Mouse (Mus musculus): ENCODE measurements at regions not wholly inside any gene's neighbourhood (a gene's known extent, or its start where the extent isn't known, plus 50 kb on each side); places are given as distances from the start of the nearest gene placed in this dataset.

DNA sequence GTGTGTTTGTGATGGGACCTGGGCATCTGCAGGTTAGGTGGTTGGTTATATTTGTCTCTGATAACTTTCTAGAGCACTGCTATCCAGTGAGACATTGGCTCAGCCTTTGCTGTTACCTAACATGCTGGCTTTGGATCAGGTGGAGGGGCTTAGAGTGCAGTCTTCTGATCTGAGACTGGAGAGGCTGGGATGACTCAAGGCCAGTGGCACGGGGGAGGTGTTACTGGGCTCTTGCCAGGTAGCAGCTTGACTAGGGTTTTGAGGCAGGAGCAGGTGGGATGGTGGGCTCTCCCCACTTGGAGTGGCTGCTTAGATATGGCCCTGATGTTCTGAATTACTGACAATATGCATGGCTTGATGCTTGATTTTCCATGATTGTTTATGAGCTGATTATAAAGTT, 236.0 kb downstream of the Zfp704 start:
- DNase-seq (ENCODE audit: low read depth, low spot score) = no peak

DNA sequence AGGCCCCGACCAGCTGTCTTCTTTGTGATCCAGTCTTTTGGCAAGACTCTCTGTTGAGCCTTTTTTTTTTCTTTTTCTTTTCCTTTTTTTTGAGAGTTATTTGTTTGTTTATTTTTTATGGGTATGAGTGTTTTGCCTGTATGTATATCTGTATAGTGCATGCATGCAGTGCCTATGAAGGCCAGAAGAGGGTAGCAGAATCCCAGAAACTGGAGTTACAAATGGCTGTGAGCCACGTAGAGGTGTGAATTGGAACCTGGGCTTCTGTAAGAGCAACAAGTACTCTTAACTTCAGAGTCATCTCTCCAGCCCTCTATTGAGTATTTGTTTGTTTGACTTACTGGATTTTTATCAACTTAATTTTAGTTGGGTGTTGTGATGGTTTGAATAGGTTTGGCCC, 239.8 kb downstream of the Zfp704 start:
- no peak for DNase-seq (ENCODE audit: low read depth, low spot score)

DNA sequence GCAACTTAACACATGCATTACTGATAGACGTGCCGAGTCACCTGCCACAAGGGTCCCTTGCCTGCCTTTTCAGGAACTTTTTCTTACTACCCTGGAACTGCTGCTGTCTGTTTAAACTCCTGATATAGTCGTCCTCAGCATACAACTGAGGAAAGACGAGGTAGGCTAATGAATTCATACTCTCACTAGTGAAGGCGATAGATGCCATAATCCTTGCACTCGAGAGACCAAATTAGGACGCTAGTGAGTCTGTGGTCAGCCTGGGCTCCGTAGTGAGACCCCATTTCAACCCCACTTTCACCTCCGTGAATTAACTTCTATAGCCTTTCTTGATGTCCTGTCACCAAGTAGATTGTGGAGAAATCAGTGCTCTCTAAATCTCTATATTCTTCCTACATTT, 244.1 kb downstream of the Zfp704 start:
- DNase-seq (ENCODE audit: low read depth, low spot score) = no peak

DNA sequence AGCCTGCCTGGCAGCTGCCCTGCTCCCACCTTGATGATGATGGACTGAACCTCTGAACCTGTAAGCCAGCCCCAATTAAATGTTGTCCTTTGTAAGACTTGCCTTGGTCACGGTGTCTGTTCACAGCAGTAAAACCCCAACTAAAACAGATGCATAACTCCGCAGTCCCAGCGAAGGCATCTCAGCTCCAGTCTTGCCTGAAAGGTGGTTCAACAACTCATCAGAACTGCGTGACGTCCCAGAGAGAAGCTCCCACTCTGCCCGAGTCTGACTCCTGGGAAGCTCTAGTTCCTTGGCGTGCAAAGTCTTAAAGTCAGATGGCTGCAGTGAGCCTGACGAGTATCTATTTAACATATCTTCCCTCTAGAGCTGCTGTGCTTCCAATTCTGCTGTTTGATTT, 250.7 kb downstream of the Zfp704 start:
- no peak for DNase-seq (ENCODE audit: low read depth, low spot score)

DNA sequence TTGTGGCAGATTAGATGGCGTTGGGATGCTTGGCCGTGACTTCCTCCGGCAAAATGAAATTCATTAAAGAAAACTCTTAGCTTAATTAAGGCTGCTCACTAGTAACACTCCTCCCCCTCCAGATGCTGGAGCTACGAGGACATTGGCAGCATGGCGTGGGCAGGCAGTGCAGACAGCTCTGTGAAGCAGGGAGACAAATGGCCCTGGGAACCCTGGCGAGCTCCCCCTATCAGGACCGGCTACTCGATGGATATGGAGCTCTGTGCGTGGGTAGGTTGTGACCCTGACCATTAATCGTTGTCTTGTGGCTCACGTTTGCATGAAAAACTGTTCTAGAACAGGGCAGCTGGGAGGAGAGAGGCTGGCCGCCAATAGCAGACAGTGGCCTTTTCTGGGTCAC, 251.8 kb downstream of the Zfp704 start:
- no peak for DNase-seq (ENCODE audit: low read depth, low spot score)

DNA sequence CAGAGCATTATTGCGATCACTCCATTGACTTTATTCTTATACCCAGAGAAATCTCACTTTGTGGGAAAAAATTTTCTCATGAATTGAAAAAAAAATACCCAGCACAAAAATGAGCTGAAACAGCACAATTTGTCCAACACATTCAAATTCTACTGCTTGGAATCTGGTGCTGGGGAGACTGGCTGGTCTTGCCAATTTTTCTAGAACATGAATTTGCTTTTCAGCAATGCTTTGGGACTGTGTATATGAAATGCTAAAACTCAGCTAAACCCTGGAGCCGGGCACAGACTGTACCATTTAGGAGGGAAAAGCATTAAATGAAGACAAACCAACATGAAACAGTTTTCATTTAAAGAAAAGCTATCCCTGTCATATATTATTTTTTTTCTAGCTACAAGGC, 252.2 kb downstream of the Zfp704 start:
- no peak for DNase-seq (ENCODE audit: low read depth, low spot score)

DNA sequence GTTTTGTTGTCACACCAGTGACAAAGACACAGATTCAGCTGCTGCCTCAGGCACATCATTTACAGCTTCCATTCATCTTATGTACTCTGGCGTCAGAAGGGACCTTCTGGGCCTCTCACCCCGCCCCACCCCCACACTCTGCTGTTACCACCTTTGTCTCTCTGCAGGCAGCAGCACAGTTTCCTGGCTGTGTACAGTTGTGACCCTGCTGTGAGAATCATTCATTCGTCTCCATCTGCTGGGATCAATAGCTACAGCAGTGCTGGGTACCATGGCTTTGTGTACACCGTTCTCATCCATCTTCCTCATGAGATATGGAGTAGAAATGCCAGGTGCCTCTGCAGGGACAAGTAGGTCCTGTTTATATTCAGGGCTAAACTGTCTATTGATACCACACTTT, 254.0 kb downstream of the Zfp704 start:
- no peak for DNase-seq (ENCODE audit: low read depth, low spot score)

DNA sequence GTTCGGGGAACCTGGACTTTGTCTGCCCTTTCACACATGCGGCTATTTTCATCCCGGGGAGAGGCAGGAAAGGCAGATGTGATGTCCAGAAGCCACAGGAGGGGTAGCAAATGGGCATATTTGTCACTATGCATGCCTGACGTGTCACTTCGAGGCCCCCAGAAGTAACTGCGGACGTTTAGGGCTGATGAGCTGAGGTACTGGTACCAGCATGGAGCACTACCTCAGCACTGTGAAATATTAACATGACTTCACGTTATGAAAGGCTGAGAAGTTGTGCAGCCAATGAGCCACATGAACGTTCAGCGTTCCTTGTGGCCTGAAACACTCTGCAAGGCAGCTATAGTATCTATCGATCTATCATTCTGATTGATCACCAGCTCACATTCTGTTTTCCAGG, 255.1 kb downstream of the Zfp704 start:
- DNase-seq (ENCODE audit: low read depth, low spot score) = no peak

DNA sequence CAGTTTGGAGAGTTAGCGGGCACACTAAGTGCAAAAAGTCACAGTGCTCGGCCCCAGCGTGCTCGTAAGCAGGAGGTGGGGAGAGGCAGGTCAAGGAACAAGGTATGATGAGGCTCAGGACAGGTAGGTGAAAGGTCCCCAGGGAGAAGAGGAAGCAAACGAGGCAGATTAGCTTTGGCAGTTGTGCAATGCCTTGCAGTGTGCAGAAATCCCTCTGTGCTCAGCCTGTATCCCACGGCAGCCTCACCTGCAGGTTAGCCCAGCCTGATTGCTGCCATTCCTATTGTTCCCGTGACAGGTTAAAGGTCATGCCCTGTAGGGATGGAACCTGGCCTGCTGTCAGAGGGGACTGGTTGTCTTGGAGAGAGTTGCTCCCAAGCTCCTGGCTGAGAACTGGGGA, 257.6 kb downstream of the Zfp704 start:
- no peak for DNase-seq (ENCODE audit: low read depth, low spot score)

DNA sequence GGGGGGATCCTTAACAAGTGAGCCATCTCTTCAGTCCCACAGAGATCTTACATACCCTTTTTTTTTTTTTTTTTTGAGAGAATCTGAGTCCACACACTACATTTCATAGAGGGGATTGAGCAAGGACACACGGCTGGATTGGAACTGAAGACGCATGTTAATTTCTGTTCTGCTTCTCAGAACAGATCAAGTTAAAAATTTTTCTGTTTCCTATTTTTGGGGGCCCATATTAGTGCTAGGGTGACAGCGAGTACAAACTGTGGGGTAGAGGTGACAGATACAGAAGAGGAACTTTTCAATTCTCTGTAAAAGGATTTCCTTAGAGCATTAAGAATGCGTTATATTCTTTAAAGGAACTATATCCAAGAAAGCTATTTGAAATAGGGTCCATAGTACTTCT, 260.1 kb downstream of the Zfp704 start:
- DNase-seq (ENCODE audit: low read depth, low spot score) = no peak

DNA sequence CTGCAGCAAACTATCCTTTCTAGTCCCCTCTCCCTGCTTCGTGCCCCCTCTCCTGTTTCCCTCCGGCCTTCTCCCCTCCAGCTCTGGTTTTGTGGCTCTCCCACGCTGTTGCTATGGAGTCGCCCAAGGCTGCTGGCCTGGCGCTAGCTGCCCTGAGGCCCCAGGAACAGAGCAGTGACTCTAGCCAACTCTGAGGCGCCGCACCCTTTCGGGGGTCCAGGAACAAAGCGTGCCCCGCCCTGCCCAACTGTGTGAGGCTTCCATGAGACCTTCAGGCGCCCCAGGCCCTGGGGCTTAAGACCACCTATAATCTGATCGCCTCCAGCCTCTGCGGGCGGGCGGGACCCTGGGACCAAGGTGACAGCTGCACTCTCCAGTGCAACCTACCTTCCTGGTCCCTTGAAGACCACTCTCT, 262.4 kb downstream of the Zfp704 start:
- DNase-seq (ENCODE audit: low read depth, low spot score) = peak; percentile 19

DNA sequence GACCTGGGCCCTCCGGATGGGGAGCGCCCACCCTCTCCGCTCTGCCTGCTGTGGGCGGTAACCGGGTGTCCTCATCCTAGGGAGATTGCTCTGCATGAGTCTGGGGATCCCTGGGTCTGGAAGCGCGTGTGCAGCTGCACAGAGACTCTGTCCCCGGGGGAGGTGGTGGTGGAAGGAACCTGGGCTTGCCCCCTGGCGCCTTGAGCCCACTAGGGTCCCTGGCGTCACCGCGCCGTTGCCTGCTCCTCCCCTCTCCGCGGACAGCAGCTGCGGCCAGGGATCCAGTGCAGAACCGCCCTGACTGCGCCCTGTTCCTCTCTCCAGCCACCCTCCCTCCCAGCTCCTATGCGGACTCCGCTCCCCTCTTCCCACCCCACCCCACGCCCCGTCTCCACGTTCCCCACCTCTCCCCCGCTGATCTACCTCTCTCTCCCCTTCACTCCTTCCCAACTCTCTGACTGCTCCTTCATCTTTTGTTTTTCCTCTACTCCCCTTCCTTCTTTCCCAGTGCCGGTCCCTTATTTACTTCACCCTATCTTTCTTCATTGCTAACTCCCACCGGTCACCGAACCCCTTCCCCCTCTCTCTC, 262.9 kb downstream of the Zfp704 start:
- no peak for DNase-seq (ENCODE audit: low read depth, low spot score)

DNA sequence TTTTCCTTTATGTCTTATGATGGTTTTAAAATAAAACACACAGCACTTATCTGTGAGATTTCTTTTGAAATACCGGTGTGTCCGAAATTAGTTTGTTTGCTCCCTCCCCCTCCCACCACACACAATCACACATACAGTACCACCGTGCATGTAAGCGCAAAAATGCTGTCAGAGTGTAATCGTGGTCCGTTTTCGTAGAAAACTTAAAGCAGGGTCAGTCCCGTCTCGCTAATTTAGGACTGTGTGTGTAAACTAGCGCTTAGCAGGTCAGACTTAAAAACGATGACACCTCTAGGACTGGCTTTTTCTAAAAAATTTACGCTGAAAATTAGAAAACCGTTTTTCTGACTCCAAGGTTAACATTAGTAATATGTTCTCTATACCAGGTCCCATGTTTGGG, 263.5 kb downstream of the Zfp704 start:
- DNase-seq (ENCODE audit: low read depth, low spot score) = no peak

DNA sequence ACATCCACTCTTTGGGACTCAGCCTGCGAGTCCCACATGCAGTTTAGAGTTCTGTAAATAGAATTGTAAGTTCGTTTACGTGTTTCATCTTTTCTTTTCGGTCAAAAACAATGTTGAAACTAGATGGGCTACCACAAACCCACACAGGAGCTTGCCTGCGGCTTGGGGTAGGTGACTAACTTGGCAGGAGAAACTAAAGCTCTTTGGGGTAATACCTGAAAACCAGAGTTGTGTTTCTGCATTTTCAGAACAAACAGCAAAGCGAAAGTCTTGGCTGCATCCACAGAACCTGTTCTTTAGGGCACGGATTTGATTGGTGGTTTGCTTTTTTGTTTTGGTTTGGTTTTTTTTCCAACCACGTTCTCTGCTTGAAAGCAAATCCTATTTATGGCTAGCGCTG, 264.0 kb downstream of the Zfp704 start:
- no peak for DNase-seq (ENCODE audit: low read depth, low spot score)

DNA sequence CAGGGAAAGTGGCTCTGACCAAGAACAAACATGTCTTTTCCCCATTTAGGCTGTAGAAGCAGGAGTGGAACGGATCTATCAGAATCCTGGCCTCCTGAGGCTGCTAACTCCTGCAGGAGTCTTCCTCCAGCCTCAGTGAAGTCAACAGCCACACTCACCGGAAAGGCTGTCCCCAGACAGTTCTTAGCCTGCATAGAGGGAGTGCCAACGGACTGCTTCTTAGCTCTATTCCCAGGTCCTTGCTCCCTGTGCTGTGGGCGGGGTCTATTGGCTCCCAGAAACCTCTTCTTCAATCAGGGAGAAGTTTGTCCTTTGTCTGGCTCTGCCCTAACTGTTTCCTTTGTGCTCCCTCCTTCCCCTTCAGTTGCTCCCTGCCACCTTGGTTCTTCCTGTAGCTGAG, 266.3 kb downstream of the Zfp704 start:
- no peak for DNase-seq (ENCODE audit: low read depth, low spot score)

DNA sequence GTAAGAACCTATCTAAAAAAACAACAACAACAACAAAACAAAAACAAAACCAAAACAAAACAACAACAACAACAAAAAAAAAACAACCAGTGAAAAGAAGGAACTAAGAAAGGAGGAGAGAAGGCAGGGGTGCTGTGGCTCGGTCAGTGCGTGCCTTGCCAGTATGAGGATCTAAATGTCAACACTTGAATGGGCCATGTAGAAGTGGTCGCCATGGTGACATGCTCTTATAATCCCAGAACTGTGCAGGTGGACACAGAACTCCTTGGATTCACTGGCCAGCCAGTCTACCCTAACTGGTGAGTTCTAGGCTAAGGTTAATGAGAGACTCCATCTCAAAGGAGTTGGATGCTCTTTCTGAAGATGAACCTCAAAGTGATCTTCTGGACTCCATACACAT, 267.7 kb downstream of the Zfp704 start:
- no peak for DNase-seq (ENCODE audit: low read depth, low spot score)

DNA sequence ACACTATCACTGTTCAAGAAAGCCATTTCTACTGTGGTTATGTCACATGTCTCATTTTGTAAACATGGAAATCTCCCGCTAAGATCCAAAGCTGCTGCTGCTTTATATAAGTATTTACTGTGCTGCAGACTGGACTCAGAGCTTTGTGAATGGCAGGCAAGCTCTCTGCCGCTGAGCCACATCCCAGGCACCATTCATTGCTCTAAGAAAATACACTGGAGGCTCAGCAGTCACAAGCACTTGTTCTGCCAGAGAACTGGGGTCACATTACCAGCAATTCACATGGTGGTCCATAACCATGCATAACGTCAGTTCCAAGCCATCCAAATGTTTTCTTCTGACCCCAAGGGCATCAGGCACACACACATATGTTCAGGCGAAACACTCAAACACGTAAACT, 268.2 kb downstream of the Zfp704 start:
- no peak for DNase-seq (ENCODE audit: low read depth, low spot score)

DNA sequence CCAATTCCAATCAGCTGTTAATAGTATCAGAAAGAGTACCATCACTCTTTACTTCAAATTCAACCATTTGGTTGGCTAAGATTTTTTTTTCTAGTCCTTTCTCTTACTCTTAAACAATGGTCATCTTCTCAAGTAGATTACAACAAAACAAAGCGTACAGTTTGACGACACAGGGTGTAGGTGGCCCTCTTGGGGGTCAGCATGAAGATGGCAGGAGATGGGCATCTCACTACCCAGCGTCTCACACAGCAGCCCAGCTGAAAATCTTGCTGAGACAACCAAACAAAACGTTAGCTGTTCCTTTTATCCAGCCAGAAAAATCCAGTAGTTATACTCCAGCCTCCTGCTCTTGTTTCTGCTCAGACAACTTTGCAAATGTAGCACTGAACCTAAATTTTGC, 268.6 kb downstream of the Zfp704 start:
- DNase-seq (ENCODE audit: low read depth, low spot score) = no peak

DNA sequence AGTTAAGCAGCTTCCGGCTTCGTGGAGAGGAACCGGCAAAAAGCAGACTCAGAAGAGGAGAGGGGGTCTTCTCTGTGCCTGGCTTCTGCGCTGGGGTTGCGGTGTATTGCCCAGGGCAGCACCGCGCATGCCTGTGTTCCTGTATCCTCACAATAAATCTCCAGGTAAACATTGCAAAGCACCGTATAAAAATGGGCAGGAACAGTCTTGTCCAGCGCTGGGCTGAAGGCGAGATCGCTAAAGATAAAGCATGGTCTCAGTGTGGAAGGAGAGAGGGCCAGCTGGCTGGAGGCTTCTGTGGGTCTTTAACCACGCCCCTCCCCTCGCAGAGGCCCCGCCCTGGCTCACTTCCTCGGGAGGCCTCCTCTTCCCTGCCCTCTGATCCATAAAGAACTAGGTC, 269.1 kb downstream of the Zfp704 start:
- DNase-seq (ENCODE audit: low read depth, low spot score) = peak; percentile 19

DNA sequence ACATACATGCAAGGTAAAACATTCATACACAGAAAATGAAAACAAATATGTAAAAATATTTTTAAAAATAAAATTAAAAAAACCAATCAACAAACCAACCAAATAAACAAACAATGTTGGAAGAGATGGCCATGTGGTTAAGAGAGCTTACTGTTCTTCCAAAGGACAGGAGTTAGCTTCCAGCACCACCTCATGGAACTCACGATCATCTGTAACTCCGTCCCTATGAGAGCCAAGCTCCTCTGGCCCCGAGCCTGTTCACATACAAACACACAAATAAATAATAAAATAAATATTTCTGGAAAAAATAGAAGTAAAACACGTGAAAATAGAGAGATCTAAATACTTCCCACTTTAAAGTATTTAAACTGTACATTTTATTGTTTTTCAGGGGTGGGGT, 269.5 kb downstream of the Zfp704 start:
- no peak for DNase-seq (ENCODE audit: low read depth, low spot score)

DNA sequence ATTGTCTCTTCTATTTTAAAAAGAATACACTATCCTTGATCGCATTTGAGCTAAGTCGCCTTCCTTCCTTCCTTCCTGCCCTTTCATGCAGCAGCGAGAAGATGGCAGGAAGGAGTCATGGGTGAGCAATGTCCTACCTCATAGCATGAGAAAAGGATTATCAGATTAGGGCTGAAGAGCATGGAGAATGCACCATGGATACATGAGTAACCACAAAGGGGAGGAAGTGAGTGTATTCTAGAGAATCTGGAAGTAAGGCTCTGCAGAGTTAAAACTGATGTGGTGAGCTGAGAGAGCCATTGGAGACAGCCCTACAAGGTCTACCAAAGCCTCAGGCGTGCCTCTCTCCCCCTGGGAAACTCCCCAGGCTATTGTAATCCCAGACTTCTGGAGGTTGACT, 270.2 kb downstream of the Zfp704 start:
- no peak for DNase-seq (ENCODE audit: low read depth, low spot score)

DNA sequence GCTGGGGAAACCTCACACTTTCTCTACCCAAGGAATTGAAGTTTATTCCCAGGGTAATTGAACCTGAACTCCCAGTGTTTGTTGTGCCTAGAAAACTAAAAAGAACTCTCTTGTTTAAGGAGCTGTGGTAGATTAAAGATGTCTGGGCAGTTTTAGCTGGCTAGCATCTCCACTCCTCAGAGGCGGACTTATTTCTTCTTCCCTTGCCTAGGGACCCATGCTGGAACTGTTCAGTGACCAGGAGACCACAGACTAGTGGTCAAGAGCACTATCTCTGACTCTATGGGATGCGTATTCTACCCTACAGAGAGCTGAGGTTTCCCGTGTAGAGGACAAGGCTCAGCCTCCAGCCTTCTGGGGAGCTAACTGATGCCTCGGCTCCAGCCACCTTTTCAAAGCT, 274.3 kb downstream of the Zfp704 start:
- no peak for DNase-seq (ENCODE audit: low read depth, low spot score)
